Mouse (Mus musculus) embryonic facial prominence, embryonic 10.5 days (tissue): ENCODE data around the gene Vmn2r17. TPM values are rescaled to one million over a fixed set of nuclear protein-coding genes. Genes with fewer than 3 reads are reported as not detected.

ENCODE experiments used
- DNase-seq: peaks from one replicate; pipeline ENCODE4 v3.0.0-alpha.2; 2017; ENCODE audit warnings: low spot score
- H3K27ac ChIP-seq: fragments of 300-500 bp; sonication (generic); replicated peaks from 2 replicates; pipeline ENCODE4 v1.5.1; 2016; ENCODE audit warnings: mild to moderate bottlenecking
- H3K27me3 ChIP-seq: fragments of 300-500 bp; sonication (generic); replicated peaks from 2 replicates; pipeline ENCODE4 v1.6.1; 2016; ENCODE audit warnings: low read depth, mild to moderate bottlenecking; ENCODE audit not compliant: poor library complexity, severe bottlenecking
- H3K36me3 ChIP-seq: fragments of 300-500 bp; sonication (generic); replicated peaks from 2 replicates; pipeline ENCODE4 v1.6.1; 2016; ENCODE audit warnings: mild to moderate bottlenecking, moderate library complexity
- H3K4me1 ChIP-seq: fragments of 300-500 bp; sonication (generic); 2 replicates; pipeline ENCODE4 v1.6.1; 2016
- H3K4me3 ChIP-seq: fragments of 300-500 bp; sonication (generic); 2 replicates; pipeline ENCODE4 v1.5.1; 2016; ENCODE audit warnings: mild to moderate bottlenecking, moderate library complexity
- H3K9me3 ChIP-seq: fragments of 300-500 bp; sonication (generic); 2 replicates; pipeline ENCODE4 v1.6.1; 2016; ENCODE audit warnings: mild to moderate bottlenecking
- WGBS: fragments of 180-500 bp; shearing (Covaris S2); methylation state at CpG from one replicate; pipeline ENCODE4 v1.1.7; 2016; 5-methylcytosine and 5-hydroxymethylcytosine counted together
- polyA plus RNA-seq: library from polyadenylated mRNA; unstranded; fragments of >200 nt; fragmentation: Nextera tagmentation; extraction: Ambion mirVana; gene quantifications from 2 replicates; pipeline ENCODE4 v1.2.1, GENCODE M21; 2016

Gene Vmn2r17
- polyA plus RNA-seq, result not detected in 2 replicates

DNA sequence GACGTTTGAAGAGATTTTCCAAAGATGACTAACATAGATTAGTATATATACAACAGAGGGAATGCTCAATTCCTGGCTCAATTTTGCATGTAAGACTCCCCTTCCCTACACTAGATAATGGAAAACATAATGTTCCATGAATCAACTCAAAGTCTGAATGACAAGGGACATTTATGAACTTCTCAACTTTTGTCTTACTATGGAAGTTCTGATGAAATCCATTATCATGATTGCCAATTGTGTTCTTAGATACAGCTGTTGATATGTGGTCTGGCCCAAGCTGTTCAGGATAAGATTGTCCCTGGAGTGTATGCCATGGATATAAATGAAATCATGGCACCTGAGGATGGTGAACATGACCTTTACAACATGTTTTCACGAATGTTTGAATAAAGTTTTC, at the start of gene Vmn2r17:
Gene Vmn2r17, plus strand, starts transcription at position 301 of the 400 bp plus-strand sequence.
- DNase-seq, result no peak
- WGBS, result 59% methylated on average over 2 of the region's 2 CpGs
- Histone ChIP-seq H3K4me1 (no peaks in the 10 kb centered on the region), H3K9me3 (peaks cover 28% of the 10 kb centered on the region), H3K27ac (no peak within 1 kb of the TSS), H3K36me3 (no peaks in the 10 kb centered on the region), H3K27me3 (no peaks in the 10 kb centered on the region), H3K4me3 (no peak within 1 kb of the TSS)

DNA sequence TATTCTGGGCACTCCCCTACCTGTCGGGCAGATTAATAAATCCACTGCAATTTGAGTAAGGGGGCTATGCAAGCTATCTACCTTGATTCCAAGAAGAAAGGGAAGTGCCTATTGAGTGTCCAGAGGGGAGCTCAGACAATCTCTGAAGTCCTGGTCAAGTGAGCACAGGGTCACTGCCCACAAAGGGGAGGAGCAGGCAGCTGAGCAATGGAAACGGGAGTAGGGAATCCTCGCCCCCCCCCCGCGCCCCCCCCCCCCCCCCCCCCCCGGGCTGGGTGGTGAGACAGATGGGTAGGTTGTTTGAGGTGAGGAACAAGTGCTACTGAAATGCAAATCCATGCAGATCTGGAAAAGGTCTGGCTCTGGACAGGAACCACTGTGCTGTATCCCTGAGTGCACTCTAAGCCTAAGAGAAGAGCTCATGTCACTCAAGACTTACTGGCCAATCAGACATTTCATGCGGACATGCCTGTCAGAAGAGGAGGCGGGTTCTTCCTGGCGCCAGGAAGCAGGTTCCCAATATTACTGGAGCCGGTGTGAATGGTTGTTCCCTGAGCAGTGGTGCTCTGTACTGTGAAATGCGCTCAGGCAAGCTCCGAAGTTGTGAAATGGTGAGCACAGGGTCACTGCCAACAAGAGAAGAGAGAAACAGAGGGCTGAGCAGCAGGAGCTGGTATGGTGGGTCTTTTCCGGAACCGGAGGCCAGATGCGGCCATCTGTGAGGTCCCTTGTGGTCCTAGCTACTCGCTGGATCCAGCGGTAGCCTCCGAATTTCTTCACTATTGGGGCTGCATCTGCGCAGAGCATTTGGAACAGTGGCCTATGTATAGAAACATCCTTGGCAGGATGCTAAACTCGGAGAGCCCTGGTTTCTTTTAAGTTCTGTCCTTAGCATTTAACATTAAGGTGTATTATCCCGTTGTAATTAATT, 47.4 kb downstream of the Vmn2r17 start:
- H3K9me3 ChIP-seq, result peaks cover 28% of the 10 kb centered on the region
- peak; percentile 8 for DNase-seq
- peak overlapping the region; percentile 50 for H3K4me3 ChIP-seq

DNA sequence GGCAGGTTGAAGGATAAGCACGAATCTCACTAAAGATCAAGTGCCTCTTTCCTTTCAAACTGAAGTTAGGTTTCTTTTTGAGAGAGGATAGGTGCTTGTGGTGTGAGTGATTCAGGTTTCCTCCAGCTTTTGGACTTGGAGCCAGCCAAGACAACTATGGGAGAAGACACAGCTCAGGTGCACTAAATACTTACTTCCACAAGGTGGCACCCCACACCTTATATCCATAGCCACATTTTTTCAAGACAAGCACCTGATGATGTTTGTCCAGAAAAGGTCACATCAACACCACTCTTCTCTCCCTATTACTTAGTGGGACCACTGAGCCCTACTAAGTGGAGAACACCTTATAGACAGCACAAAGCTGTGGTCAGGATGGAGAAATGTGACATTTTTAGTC, 87.2 kb downstream of the Vmn2r17 start:
- H3K4me3 ChIP-seq, result no peak overlapping the region
- H3K4me1 ChIP-seq, result no peaks in the 10 kb centered on the region
- no peak for DNase-seq
- H3K27me3 ChIP-seq, result no peaks in the 10 kb centered on the region
- no peak overlapping the region for H3K27ac ChIP-seq
- no peaks in the 10 kb centered on the region for H3K36me3 ChIP-seq
- H3K9me3 ChIP-seq, result peaks cover 21% of the 10 kb centered on the region
- WGBS, result 10% methylated on average over 1 of the region's 1 CpGs

More for the DNA sequence above, 47.4 kb downstream of the Vmn2r17 start:
- Histone ChIP-seq H3K27me3 (no peaks in the 10 kb centered on the region), H3K27ac (no peak overlapping the region), H3K4me1 (no peaks in the 10 kb centered on the region), H3K36me3 (no peaks in the 10 kb centered on the region)
- 26% methylated on average over 18 of the region's 21 CpGs for WGBS

Other genes with a start within 250 kb of the Vmn2r17 start
- gene Vmn2r13, start 227.5 kb upstream of the Vmn2r17 start, polyA plus RNA-seq, result not detected in 2 replicates
- not detected in 2 replicates for gene Vmn2r14, start 195.0 kb upstream of the Vmn2r17 start, polyA plus RNA-seq
- gene Vmn2r15, start 122.0 kb upstream of the Vmn2r17 start, polyA plus RNA-seq, result not detected in 2 replicates
- not detected in 2 replicates for gene Vmn2r16, start 89.5 kb upstream of the Vmn2r17 start, polyA plus RNA-seq
- gene Crlf2, start 139.3 kb downstream of the Vmn2r17 start, polyA plus RNA-seq, result 3.7 and 4.6 TPM in 2 replicates